Mouse (Mus musculus) CD4-positive, CD25-positive, alpha-beta regulatory T cell, adult 9 weeks (primary cell): ENCODE measurements around the gene Fam104a. TPM values are rescaled to one million over a fixed set of nuclear protein-coding genes. Genes with fewer than 3 reads are reported as not detected.

Source experiments
- polyA plus RNA-seq: library from polyadenylated mRNA; unstranded; fragments of 100-300 nt; shearing (Covaris generic); gene quantifications from one replicate; pipeline ENCODE4 v1.2.1, GENCODE M21; 2017

Gene Fam104a
- 12.5 TPM for polyA plus RNA-seq

GRCm38 (mm10) chr11:113683957-113684706 is at the start of gene Fam104a, which contains the start of gene D11Wsu47e:
Gene Fam104a, minus strand, starts transcription at chr11:113684155.
Gene D11Wsu47e, plus strand, starts transcription at chr11:113684412.

GRCm38 (mm10) chr11:113709731-113710256 is 25.8 kb upstream of the Fam104a start, which contains the start of gene Cpsf4l:
Gene Cpsf4l, minus strand, starts transcription at chr11:113710017.

GRCm38 (mm10) chr11:113649353-113650210 is 34.4 kb downstream of the Fam104a start, which contains the start of gene Slc39a11:
Gene Slc39a11, minus strand, starts transcription at chr11:113650079.

GRCm38 (mm10) chr11:113648690-113649352 is 35.1 kb downstream of the Fam104a start, which contains the start of gene Cog1:
Gene Cog1, plus strand, starts transcription at chr11:113649169.

GRCm38 (mm10) chr11:113618672-113619419 is 65.1 kb downstream of the Fam104a start, which contains the start of gene Sstr2:
Gene Sstr2, plus strand, starts transcription at chr11:113619342.

Other genes with a start within 250 kb of the Fam104a start
- gene Sstr2, start 64.8 kb downstream of the Fam104a start, polyA plus RNA-seq: 0.12 TPM
- gene Cog1, start 35.0 kb downstream of the Fam104a start, polyA plus RNA-seq: 11.8 TPM
- gene Slc39a11, start 34.1 kb downstream of the Fam104a start, polyA plus RNA-seq: 50.0 TPM
- 25.4 TPM for gene D11Wsu47e, start 257 bp upstream of the Fam104a start, polyA plus RNA-seq
- 0.27 TPM for gene Cpsf4l, start 25.9 kb upstream of the Fam104a start, polyA plus RNA-seq
- gene Cdc42ep4, start 67.7 kb upstream of the Fam104a start, polyA plus RNA-seq: 8.1 TPM